Mouse (Mus musculus): ENCODE measurements around the gene Rcbtb1.
"Not testable (repeated sequence)": the region's sequence is repeated elsewhere in the genome, so short reads cannot be mapped to it uniquely, and the experiment has no call there.

Rcbtb1 gene

GRCm38 (mm10) chr14:59232003-59232402 is 31.0 kb downstream of the Rcbtb1 start:
- TF ChIP-seq NANOG (IDR thresholded peaks at IDR 0.05; ENCODE audit: borderline replicate concordance, low read length) = no peak
- no peak for TF ChIP-seq POU5F1 (IDR thresholded peaks at IDR 0.05; ENCODE audit: borderline replicate concordance, low read length)
- no peak for TF ChIP-seq CTCF (conservative IDR thresholded peaks at IDR 0.05; ENCODE audit: low read length)
- H3K9me3 ChIP-seq (ENCODE audit: low read length) = no peaks in the 10 kb centered on the region
- no peaks in the 10 kb centered on the region for H3K27me3 ChIP-seq (ENCODE audit: insufficient read depth, low read length)
- H3K36me3 ChIP-seq (ENCODE audit: insufficient read depth, low read length) = peaks cover 96% of the 10 kb centered on the region
- H3K4me1 ChIP-seq (replicated peaks; ENCODE audit: low read depth, low read length) = no peaks in the 10 kb centered on the region
- no peak overlapping the region for H3K4me3 ChIP-seq (replicated peaks; ENCODE audit: low read length)

GRCm38 (mm10) chr14:59233635-59234034 is 32.6 kb downstream of the Rcbtb1 start:
- Histone ChIP-seq H3K4me1 (replicated peaks; ENCODE audit: low read depth, low read length) (no peaks in the 10 kb centered on the region), H3K27me3 (ENCODE audit: insufficient read depth, low read length) (no peaks in the 10 kb centered on the region), H3K9me3 (ENCODE audit: low read length) (no peaks in the 10 kb centered on the region; the same call in 1 of the 2 replicates), H3K4me3 (replicated peaks; ENCODE audit: low read length) (no peak overlapping the region), H3K36me3 (ENCODE audit: insufficient read depth, low read length) (peaks cover 94% of the 10 kb centered on the region)
- TF ChIP-seq POU5F1 (IDR thresholded peaks at IDR 0.05; ENCODE audit: borderline replicate concordance, low read length) (no peak), NANOG (IDR thresholded peaks at IDR 0.05; ENCODE audit: borderline replicate concordance, low read length) (no peak), CTCF (conservative IDR thresholded peaks at IDR 0.05; ENCODE audit: low read length) (no peak)

GRCm38 (mm10) chr14:59250350-59250749 is 49.3 kb downstream of the Rcbtb1 start:
- not testable (repeated sequence) for H3K9me3 ChIP-seq (ENCODE audit: low read length); H3K4me3 ChIP-seq (replicated peaks; ENCODE audit: low read length); H3K36me3 ChIP-seq (ENCODE audit: insufficient read depth, low read length); H3K4me1 ChIP-seq (replicated peaks; ENCODE audit: low read depth, low read length); H3K27me3 ChIP-seq (ENCODE audit: insufficient read depth, low read length)

GRCm38 (mm10) chr14:59255861-59256260 is 54.9 kb downstream of the Rcbtb1 start:
- H3K36me3 ChIP-seq (ENCODE audit: insufficient read depth, low read length); H3K4me1 ChIP-seq (replicated peaks; ENCODE audit: low read depth, low read length); H3K4me3 ChIP-seq (replicated peaks; ENCODE audit: low read length); H3K27me3 ChIP-seq (ENCODE audit: insufficient read depth, low read length); H3K9me3 ChIP-seq (ENCODE audit: low read length): not testable (repeated sequence)

DNA sequence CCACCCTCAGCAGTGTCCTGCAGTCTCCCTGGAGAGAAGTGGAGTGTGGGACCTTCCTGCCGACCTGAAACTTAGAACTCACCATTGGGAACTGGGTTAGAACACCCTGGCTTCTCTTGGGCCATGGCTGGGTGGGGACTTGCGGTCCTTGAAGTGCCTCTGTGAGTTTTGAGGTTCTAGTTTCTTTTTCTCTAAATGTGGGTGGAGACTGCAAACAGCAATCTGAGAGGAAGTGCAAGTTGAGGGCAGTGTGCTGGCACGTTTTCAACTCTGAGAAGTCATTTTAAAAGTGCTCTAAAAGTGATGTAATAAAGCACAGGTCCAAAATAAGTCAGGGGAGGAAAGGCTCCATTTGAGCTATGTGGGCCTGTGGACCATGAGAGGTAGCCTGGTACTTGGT is 59.0 kb downstream of the Rcbtb1 start, which contains the start of gene Gm6904:
Gene Gm6904 (minus strand): TSS at position 161 of the 400 bp plus-strand sequence.
- Histone ChIP-seq H3K4me1 (replicated peaks; ENCODE audit: low read depth, low read length) (no peaks in the 10 kb centered on the region), H3K4me3 (replicated peaks; ENCODE audit: low read length) (no peak within 1 kb of the TSS), H3K36me3 (ENCODE audit: insufficient read depth, low read length) (no peaks in the 10 kb centered on the region), H3K9me3 (ENCODE audit: low read length) (peaks cover 7% of the 10 kb centered on the region; the same call in 1 of the 2 replicates), H3K27me3 (ENCODE audit: insufficient read depth, low read length) (no peaks in the 10 kb centered on the region)
- TF ChIP-seq NANOG (IDR thresholded peaks at IDR 0.05; ENCODE audit: borderline replicate concordance, low read length) (no peak), CTCF (conservative IDR thresholded peaks at IDR 0.05; ENCODE audit: low read length) (no peak), POU5F1 (IDR thresholded peaks at IDR 0.05; ENCODE audit: borderline replicate concordance, low read length) (no peak)

DNA sequence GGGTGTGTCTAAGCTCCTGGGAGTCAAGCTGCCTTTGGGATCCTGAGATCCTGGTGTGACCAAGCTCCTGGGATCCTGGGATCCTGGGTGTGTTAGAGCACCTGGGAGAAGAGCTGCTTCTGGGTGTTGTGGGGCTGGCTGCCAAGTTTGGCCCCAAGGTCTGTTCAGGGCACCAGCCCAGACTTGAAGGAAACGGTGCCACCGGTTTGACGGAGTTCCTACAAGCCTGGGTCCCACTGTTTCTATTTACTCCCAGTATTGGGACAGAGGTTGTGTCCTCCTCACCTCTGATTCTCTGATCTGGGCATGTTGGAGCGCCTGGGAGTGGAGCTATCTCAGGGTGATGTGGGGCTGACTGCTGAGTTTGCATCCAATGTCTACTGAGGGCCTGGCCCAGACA is 74.0 kb downstream of the Rcbtb1 start:
- not testable (repeated sequence) for H3K4me3 ChIP-seq (replicated peaks; ENCODE audit: low read length)

More for the DNA sequence above, 74.0 kb downstream of the Rcbtb1 start:
- H3K4me1 ChIP-seq (replicated peaks; ENCODE audit: low read depth, low read length); H3K27me3 ChIP-seq (ENCODE audit: insufficient read depth, low read length); H3K36me3 ChIP-seq (ENCODE audit: insufficient read depth, low read length); H3K9me3 ChIP-seq (ENCODE audit: low read length): not testable (repeated sequence)
